Mouse (Mus musculus) ES-E14 (cell line): ENCODE data around the gene Wfdc6b.

Experiments used
- HCFC1 ChIP-seq: IDR thresholded peaks from 2 replicates; pipeline ENCODE4 v1.6.1; 2012; ENCODE audit warnings: low read length, inconsistent platforms, borderline replicate concordance; ENCODE audit not compliant: insufficient read depth
- ZC3H11A ChIP-seq: IDR thresholded peaks from 2 replicates; pipeline ENCODE4 v1.6.1; 2012; ENCODE audit warnings: low read depth, mild to moderate bottlenecking, inconsistent platforms, low read length, borderline replicate concordance

DNA sequence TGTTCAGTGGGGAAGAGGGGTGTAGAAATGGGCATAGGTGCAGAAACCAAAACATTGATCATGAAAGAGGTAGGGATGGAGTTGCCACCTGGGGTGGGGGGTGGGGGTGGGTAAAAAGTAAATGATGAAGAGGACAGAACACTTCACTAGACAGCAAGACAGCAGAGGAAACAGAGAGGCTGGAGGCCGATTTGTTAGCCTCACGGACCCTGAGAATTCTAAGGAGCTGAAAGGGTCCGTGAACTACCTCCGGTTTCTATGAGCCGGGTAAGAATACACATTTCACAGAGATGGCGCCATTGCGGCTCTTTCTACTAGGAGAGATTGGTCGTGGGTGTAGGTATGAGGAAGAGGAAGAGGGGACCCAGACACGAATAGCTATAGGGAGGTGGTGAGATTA lies 43.2 kb downstream of the Wfdc6b start, which contains the start of gene Wfdc9:
- TF ChIP-seq HCFC1 (no peak), ZC3H11A (no peak)
